Mouse (Mus musculus): ENCODE data around the gene Nr2c1. TPM values are rescaled to one million over a fixed set of nuclear protein-coding genes. Genes with fewer than 3 reads are reported as not detected.

The Nr2c1 gene
- total and polyA plus RNA-seq, 2 experiments = 3.7 to 6.4 TPM

DNA sequence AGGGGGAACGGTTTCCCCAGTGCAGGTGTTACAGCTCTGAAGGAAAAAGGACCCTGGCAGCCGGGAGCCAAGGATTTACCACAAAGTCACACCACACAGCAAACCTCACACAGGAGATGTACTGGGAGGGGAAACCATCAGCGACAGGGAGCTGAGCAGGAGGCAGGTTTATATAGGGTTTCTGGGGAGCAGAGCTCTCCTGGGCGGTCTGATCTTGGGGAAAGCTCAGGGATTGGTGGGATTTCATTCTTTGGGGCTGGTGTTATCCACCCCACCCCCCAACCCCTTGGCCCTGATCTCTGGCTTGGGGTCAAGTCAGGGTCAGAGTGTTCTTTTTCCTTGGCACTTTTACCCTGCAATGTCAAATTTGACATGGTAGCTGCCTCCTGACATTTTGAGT, 11.6 kb downstream of the Nr2c1 start:
- peaks cover 24% of the 10 kb centered on the region; the same call in 1 of the 2 replicates for H3K79me2 ChIP-seq (ENCODE audit: control insufficient read depth, insufficient read depth, low read length)
- no peaks in the 10 kb centered on the region for H3K27me3 ChIP-seq (ENCODE audit: control insufficient read depth, insufficient read depth, low read length)
- TF ChIP-seq CTCF (IDR thresholded peaks at IDR 0.05; ENCODE audit: low read depth, low read length) (no peak), POLR2A (IDR thresholded peaks at IDR 0.05; ENCODE audit: extremely low read depth, insufficient read depth, low read length) (no peak)
- 95% methylated on average over 4 of the region's 4 CpGs for WGBS
- H3K9ac ChIP-seq (ENCODE audit: low read depth, low read length) = no peak overlapping the region
- peaks cover 24% of the 10 kb centered on the region for H3K36me3 ChIP-seq (ENCODE audit: control insufficient read depth, insufficient read depth, low read length)
- H3K4me3 ChIP-seq (ENCODE audit: insufficient read depth, low read depth, low read length) = no peak overlapping the region
- peaks cover 20% of the 10 kb centered on the region for H3K4me1 ChIP-seq (ENCODE audit: control insufficient read depth, insufficient read depth, low read length)
- DNase-seq (ENCODE audit: extremely low read depth, low read depth, low spot score) = no peak
- H3K27ac ChIP-seq (replicated peaks; ENCODE audit: insufficient read depth, low read depth, low read length) = peak overlapping the region; percentile 44

DNA sequence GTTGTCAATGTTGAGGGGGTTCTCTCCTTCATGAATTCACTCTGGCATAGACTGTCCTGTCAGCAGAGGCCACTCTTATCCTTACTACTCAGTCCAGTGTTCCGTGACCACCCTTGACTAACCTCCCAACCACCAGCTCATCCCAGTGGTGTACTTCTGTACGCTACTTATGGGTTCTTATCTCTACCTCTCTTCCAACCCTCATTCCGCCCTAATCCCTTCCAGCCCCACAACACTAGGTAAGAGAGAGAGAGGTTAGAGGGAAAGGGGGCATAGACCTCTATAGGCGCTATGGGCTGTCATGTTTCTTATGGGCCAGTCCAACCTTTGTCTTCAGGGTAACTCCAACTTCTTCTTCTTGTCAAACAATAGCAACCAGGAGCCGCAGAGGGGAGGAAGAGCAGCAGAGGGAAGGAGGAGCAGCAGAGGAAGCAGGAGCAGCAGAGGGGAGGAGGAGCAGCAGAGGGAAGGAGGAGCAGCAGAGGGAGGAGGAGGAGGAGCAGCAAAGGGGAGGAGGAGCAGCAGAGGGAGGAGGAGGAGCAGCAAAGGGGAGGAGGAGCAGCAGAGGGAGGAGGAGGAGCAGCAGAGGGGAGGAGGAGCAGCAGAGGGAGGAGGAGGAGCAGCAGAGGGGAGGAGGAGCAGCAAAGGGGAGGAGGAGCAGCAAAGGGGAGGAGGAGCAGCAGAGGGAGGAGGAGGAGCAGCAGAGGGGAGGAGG, 13.4 kb downstream of the Nr2c1 start:
- 45% methylated on average over 5 of the region's 5 CpGs for WGBS
- Histone ChIP-seq H3K4me1 (ENCODE audit: control insufficient read depth, insufficient read depth, low read length) (peaks cover 20% of the 10 kb centered on the region), H3K27ac (replicated peaks; ENCODE audit: insufficient read depth, low read depth, low read length) (peak overlapping the region; percentile 85), H3K36me3 (ENCODE audit: control insufficient read depth, insufficient read depth, low read length) (peaks cover 29% of the 10 kb centered on the region), H3K79me2 (ENCODE audit: control insufficient read depth, insufficient read depth, low read length) (peaks cover 9% of the 10 kb centered on the region; the same call in 1 of the 2 replicates), H3K9ac (ENCODE audit: low read depth, low read length) (peak overlapping the region; percentile 84), H3K27me3 (ENCODE audit: control insufficient read depth, insufficient read depth, low read length) (no peaks in the 10 kb centered on the region), H3K4me3 (ENCODE audit: insufficient read depth, low read depth, low read length) (peak overlapping the region; percentile 69)
- no peak for TF ChIP-seq CTCF (IDR thresholded peaks at IDR 0.05; ENCODE audit: low read depth, low read length)
- TF ChIP-seq POLR2A (IDR thresholded peaks at IDR 0.05; ENCODE audit: extremely low read depth, insufficient read depth, low read length) = peak; percentile 60; the same call in 1 of the 2 replicates
- peak; percentile 92 for DNase-seq (ENCODE audit: extremely low read depth, low read depth, low spot score)

DNA sequence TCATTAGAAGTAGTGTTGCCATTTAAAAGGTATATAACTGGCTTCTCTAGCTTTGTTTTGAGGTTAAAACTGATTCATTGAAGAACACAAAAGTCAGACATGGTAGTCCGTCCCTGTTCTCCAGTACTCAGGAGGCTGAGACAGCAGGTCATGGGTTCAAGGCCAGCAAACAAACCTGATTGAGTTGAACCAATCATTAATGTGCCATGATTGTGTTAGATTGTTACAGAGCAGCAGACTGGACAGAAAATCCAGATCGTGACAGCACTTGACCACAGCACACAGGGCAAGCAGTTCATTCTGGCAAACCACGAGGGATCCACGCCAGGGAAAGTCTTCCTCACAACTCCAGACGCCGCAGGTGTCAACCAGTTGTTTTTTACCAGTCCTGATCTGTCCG, 14.2 kb downstream of the Nr2c1 start:
- Histone ChIP-seq H3K4me3 (ENCODE audit: insufficient read depth, low read depth, low read length) (peak overlapping the region; percentile 39; the same call in 1 of the 2 replicates), H3K4me1 (ENCODE audit: control insufficient read depth, insufficient read depth, low read length) (peaks cover 20% of the 10 kb centered on the region), H3K9ac (ENCODE audit: low read depth, low read length) (peak overlapping the region; percentile 7; the same call in 1 of the 2 replicates), H3K27me3 (ENCODE audit: control insufficient read depth, insufficient read depth, low read length) (no peaks in the 10 kb centered on the region), H3K36me3 (ENCODE audit: control insufficient read depth, insufficient read depth, low read length) (peaks cover 31% of the 10 kb centered on the region), H3K79me2 (ENCODE audit: control insufficient read depth, insufficient read depth, low read length) (peaks cover 8% of the 10 kb centered on the region; the same call in 1 of the 2 replicates), H3K27ac (replicated peaks; ENCODE audit: insufficient read depth, low read depth, low read length) (peak overlapping the region; percentile 62)
- peak; percentile 97 for DNase-seq (ENCODE audit: extremely low read depth, low read depth, low spot score)
- TF ChIP-seq CTCF (IDR thresholded peaks at IDR 0.05; ENCODE audit: low read depth, low read length) = no peak
- TF ChIP-seq POLR2A (IDR thresholded peaks at IDR 0.05; ENCODE audit: extremely low read depth, insufficient read depth, low read length) = no peak
- WGBS = 45% methylated on average over 7 of the region's 7 CpGs

DNA sequence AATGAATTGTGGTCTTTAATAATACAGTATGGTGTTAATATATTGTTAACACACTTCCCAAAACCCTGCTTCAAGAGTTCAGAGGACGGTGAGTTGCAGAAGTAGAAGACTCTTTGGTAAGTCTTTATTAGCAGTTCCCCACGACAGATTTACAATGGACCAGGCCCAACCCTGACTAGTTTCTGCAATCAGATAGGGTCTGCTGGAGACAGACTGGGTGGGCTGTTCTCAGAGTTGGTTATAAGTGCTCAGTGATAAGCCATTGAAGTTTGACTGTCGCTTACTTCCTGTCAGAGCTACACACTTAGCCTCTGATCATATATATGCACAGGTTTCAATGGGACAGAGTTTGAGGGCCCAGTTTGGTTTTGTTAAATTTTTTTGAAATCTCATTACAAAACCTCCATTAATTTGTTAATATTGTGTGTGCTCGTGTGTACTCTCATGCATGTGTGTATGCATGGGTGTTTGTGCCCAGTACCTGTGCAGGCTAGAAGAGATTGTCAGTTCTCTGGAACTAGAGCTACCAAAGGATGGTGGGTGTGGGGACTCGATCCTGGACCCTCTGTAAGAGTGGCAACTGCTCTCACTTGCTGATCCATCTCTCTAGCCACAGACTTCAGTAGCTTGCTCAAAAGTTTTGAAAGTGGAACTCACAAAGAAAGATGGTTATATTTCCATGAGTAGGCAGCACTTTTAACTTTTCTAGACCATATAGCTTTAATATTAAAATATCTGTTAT, 16.5 kb downstream of the Nr2c1 start:
- Histone ChIP-seq H3K36me3 (ENCODE audit: control insufficient read depth, insufficient read depth, low read length) (peaks cover 39% of the 10 kb centered on the region), H3K4me1 (ENCODE audit: control insufficient read depth, insufficient read depth, low read length) (peaks cover 15% of the 10 kb centered on the region), H3K27ac (replicated peaks; ENCODE audit: insufficient read depth, low read depth, low read length) (no peak overlapping the region), H3K9ac (ENCODE audit: low read depth, low read length) (no peak overlapping the region), H3K79me2 (ENCODE audit: control insufficient read depth, insufficient read depth, low read length) (peaks cover 3% of the 10 kb centered on the region; the same call in 1 of the 2 replicates), H3K4me3 (ENCODE audit: insufficient read depth, low read depth, low read length) (no peak overlapping the region), H3K27me3 (ENCODE audit: control insufficient read depth, insufficient read depth, low read length) (no peaks in the 10 kb centered on the region)
- no peak for TF ChIP-seq CTCF (IDR thresholded peaks at IDR 0.05; ENCODE audit: low read depth, low read length)
- TF ChIP-seq POLR2A (IDR thresholded peaks at IDR 0.05; ENCODE audit: extremely low read depth, insufficient read depth, low read length) = no peak
- DNase-seq (ENCODE audit: extremely low read depth, low read depth, low spot score) = no peak
- WGBS = 92% methylated on average over 5 of the region's 5 CpGs

DNA sequence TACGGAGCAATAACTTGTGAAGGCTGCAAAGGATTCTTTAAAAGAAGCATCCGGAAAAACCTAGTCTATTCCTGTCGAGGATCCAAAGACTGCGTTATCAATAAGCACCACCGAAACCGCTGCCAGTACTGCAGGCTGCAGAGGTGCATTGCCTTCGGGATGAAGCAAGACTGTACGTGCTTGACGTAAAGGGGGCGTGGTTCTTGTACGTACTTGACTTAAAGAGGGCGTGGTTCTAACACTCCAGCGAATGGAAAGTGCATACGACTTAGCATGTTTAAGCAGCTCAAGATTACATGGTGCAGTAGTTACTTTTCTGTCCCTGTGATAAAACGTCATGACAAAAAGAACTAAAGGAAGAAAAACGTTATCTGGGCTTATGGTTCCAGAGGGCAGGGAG, 17.6 kb downstream of the Nr2c1 start:
- DNase-seq (ENCODE audit: extremely low read depth, low read depth, low spot score) = no peak
- H3K36me3 ChIP-seq (ENCODE audit: control insufficient read depth, insufficient read depth, low read length) = peaks cover 49% of the 10 kb centered on the region
- TF ChIP-seq POLR2A (IDR thresholded peaks at IDR 0.05; ENCODE audit: extremely low read depth, insufficient read depth, low read length) (no peak), CTCF (IDR thresholded peaks at IDR 0.05; ENCODE audit: low read depth, low read length) (no peak)

More for the DNA sequence above, 17.6 kb downstream of the Nr2c1 start:
- whole genome bisulfite sequencing = 93% methylated on average over 16 of the region's 16 CpGs
- H3K9ac ChIP-seq (ENCODE audit: low read depth, low read length) = no peak overlapping the region
- H3K4me1 ChIP-seq (ENCODE audit: control insufficient read depth, insufficient read depth, low read length) = peaks cover 9% of the 10 kb centered on the region
- no peaks in the 10 kb centered on the region; the same call in 1 of the 2 replicates for H3K79me2 ChIP-seq (ENCODE audit: control insufficient read depth, insufficient read depth, low read length)
- no peak overlapping the region for H3K27ac ChIP-seq (replicated peaks; ENCODE audit: insufficient read depth, low read depth, low read length)
- H3K27me3 ChIP-seq (ENCODE audit: control insufficient read depth, insufficient read depth, low read length) = no peaks in the 10 kb centered on the region
- no peak overlapping the region for H3K4me3 ChIP-seq (ENCODE audit: insufficient read depth, low read depth, low read length)

Data from liver, adult 2 months (tissue).